Mouse (Mus musculus) regulatory T cell (primary cell): Measurements from ENCODE around the gene Hoxc4.

Source experiments
- in situ Hi-C: fragments of 300-600 bp; cut with MboI, MseI; formaldehyde crosslinking; loops from one replicate; pipeline ENCODE4 v1.15.1; 2025; ENCODE audit warnings: high pct_unique_total_duplicates

Hoxc4 gene

DNA sequence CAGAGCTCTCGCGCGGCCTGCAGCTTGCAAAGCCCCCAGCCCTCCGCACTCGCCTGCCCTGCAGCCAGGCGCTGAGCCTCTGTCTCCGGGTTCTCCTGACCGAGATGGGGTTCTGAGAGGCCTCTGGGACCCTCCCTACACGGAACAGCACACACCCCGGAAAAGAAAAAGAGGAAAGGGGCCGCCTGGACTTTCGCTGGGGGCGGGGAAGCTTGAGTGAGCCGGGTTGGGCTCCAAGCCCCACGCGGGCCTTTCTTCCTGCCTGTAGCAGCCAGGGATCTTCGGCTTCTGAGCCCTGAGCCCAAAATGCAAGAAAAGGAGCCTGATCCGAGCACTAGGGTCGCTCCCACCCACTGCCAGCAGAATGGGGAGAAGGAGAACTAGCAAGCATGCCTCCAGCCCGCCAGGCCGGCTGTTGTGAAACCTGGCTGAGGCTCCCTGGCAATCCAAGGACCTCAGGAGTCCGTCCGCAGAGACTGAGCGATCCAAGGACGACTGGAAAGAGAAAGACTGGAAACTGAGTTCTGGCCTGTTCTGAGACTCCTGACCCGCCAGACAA lies 6.7 kb upstream of the Hoxc4 start:
- in situ Hi-C loops = no loop called here

DNA sequence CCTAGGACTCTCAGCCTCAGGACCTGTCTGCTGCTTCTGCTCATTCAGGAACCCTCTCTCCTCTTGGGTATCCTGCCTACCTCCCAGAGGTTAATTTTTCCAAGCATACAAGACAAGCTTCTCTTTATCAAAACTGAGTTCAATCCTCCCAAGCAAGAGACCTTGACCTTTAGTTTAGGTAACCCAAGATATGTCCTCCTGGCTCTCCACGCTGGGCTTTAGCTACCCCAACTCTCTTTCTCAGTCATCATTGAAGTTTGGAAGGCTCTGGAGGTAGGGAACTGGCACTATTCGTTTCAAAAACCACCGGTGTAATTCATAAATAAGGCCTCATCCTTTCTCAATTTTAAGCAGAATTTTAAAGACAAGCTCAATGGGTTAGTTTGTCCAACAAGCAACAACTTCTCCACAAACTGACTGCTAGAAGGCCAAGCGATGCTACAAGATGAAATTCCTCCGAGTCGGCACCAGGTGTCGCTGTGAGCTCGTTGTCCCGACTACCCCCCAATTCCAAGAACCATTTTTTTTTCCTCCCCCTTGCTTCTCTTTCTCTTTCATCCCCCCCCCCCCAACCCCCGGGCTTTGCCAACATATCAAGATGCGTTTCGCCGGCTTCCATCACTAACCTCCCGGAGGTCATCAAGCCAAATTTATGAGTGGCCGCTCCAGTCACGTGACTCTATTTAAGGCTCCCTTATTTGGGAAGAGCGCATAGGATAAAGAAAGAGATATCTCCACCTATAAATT lies 5.3 kb upstream of the Hoxc4 start:
- in situ Hi-C loops = no loop called here

DNA sequence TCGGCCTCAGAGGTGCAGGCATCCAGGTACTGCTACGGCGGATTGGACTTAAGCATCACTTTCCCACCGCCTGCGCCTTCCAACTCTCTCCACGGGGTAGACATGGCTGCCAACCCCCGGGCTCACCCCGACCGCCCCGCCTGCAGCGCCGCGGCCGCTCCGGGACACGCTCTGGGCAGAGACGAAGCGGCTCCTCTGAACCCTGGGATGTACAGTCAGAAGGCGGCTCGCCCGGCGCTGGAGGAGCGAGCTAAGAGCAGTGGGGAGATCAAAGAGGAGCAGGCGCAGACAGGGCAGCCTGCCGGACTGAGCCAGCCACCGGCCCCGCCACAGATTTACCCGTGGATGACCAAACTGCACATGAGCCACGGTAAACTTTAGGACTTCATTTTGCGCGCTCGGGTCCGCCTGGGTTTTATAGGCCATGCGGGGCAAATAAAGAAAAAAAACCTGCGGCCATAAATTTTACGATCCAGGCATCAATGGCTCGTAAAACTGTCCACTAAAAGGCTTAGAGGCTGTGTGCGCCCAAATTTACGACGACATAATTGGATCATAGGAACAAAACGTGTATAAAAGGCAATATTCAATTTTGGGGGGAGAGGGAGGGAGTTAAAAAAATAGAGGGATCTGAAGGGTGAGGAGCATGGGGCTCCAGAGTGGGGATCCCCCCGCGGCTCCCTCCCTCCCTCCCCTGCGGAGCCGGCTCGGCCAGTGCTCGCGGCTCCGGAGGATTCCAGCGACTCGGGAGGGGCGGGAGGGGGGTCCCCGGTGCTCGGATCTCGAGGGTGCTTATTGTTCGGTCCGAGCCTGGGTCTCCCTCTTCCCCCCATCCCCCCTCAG lies 4.3 kb upstream of the Hoxc4 start:
- in situ Hi-C loops = no loop called here

DNA sequence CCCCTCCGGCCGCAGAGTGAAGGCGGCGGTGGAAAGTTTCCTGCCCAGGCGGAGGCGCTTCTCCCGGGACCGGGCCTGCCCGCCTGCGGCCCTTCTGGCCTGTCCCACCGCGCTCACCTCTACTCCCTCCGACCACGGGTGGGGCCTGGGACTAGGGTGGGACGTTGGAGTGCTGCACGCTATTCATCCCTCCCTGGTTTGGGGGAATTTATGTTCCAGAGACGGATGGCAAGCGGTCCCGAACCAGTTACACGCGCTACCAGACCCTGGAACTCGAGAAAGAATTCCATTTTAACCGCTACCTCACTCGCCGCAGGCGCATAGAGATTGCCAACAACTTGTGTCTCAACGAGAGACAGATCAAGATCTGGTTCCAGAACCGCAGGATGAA lies 3.7 kb upstream of the Hoxc4 start:
- in situ Hi-C loops = no loop called here

DNA sequence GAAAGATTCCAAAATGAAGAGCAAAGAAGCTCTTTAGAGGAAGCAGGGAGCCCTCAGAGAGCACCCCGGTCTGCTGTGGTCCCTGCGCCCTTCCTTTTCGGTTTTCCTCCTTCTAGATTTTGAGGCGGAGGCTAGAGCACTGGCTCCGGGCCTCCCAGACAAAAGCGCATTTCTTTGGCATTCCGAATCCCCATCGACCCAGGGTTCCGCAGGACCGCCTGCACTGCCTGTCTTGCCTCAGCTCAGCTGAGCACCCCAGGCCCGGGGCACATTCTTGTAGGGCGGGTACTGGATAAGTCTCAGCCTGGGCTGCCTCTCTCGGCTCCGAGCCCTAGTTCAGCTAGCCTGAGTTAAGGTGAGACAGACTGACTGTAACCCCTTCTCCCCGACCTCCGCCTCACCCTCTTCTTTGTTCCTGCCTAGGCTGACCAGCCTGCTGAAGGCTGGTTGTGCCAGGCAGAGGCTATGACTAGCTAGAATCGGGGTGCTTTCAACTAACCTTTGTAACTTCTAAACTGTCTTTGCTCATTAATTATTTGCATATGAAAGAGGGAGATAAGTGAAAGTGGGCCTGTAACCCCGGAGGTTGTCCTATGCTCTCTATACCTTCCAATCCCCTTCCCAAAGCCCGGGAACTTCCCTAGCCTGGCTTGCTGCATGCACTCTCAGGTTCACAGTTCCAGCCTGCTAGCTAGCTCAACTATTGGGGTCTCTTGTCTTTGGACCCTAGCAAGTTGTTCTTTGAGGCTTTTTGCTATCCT lies 3.1 kb upstream of the Hoxc4 start:
- in situ Hi-C loops = no loop called here

DNA sequence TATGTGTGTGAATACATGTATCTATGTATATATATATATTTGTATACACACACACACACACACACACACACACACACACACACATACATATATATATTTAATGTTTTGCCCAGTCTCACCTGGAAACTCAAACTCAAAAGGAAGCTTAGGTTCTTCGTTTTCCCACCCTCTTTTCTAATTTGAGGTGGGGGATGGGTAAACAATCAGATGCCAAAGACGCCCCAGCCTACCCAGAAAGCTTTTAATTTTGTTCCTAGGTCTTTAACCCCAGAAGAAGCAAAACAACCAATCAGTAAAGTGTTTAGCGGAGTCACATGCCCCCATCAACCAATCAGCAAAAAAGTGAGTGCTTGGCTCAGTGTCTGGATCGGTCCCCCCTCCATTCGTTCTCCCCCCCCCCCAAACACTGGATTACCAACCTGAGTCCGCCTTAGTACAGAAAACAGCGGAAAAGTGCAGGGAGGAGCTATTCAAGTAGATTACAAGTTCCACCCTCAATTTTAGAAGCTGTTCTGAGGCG lies 2.2 kb downstream of the Hoxc4 start:
- in situ Hi-C loops = no loop called here

DNA sequence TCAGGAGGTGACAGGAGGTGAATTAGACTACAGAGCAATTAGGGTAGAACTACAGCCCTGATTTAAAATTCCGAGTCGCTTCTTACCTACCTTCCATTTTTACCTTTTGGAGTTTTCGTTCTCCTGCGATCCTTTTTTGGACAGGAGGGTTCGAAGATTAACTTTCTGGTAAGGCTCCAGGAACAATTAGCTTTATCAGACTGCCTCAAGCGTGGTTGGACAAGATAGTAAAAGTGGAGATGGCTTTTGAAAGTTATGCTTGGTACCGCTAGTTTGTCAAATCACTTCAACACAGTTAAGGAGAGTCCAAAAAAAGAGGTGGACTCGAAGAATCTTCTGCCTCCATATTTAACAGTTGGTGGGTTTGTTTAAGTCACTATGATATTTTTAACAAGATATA lies 2.8 kb downstream of the Hoxc4 start:
- in situ Hi-C loops = no loop called here

DNA sequence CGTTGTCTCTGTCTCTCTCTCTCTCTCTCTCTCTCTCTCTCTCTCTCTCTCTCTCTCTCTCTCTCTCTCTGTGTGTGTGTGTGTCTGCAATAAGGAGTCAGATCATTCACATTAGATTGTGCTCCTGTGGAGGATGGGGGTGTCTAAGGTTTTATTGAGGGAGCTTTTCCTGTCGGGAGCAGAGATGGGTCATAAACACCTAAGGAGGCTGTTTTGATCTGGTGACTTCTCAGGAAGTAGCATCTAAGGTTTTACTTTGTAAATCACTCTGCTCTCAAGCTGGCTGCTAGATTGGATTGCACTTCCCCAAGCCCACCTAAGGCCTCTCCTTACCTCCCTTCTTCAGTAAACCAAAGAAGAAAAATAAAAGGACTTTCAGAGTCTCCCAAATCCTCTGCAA lies 5.4 kb downstream of the Hoxc4 start:
- in situ Hi-C loops = no loop called here

DNA sequence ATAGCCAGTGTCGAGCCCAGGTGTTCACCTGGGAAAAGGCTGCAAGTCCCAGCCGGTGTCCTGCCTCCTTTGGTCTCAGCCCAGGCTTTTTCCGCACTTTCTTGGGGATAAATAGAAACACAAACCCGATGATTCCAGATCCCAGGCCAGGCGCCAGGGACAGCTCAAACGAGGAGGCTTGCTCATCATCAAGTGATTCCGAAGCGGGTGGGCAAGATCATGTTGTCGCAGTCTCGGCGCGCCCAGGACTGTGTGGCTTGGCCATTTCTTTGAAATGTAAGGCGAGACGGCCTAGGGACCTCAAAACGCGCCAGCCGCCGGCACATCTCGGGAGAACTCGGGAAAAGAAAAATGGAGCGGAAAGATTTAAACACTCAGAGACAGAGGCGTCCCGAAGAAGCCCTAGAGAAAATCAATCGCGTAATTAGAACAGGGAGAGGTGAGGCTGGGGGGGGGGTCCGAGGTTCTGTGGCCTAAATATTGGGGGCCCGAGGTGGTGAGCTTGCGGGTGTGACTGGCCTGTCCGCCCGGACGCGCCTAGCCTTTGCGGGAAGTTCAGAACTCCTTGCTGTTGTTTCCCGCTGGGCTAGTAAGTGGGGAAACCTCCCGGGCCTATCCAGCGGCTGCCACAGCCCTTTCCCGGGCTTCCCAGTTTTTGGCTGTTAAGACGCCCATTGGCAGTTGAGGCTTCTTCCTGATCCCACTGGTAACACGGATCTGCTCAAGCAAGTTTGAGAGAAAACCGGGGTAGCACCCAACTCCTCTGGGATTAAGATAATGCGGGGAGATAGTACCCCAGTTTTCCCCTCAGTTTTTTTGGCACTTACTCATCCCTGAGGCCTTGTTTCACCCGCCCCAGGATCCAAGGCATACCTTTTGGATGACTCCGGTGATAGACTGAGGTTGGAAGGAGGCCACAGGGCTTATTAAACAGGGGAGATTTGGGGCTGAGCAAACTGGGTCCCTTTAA lies 8.8 kb downstream of the Hoxc4 start:
- in situ Hi-C loops = no loop called here

DNA sequence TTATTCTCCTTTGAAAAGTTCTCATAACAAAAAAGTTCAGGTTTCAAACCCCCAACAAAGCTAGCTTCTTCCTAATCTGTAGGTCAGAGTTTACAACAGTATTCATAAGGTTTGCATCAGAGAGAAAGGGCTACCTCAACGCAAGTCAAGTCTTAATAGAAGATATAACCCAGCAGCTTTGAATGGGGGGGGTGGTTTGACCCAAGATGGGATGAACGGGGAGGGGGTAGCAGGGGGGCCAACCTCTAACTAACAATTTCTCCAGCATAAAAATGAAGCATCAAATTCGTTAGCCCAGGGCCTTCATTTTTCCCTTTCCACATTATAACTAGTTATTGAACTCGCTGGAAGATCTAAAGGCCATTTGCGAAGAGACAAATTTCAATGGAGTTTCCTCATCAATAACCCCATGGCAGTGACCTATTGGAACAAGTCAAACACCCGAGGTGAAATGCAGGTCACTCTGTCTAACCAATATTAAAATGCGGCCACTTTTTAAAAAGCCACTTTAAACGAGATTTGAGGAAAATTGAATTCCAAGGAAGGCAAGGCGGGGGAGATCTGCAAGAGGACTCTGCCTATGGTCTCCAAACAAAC lies 10.3 kb downstream of the Hoxc4 start:
- in situ Hi-C loops = no loop called here

DNA sequence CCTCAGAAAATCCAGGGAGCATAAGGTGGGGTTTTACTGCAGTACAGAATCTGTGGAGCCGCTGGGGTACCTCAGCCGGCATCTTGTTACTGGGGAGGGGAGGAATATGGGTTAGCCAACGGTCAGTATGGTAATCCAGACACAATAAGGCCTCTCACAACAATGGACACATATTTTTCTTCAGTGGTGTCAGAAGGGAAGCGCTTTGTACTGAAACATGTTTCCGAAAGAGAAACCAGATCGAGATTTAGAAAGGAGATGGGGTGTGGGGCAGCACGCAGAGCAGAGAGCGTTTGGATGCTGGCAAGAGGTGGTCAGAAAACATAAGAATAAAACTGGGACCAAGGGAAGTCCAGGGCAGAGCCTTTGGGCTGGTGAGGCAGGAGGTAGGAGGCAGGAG lies 11.4 kb downstream of the Hoxc4 start:
- in situ Hi-C loops = no loop called here

DNA sequence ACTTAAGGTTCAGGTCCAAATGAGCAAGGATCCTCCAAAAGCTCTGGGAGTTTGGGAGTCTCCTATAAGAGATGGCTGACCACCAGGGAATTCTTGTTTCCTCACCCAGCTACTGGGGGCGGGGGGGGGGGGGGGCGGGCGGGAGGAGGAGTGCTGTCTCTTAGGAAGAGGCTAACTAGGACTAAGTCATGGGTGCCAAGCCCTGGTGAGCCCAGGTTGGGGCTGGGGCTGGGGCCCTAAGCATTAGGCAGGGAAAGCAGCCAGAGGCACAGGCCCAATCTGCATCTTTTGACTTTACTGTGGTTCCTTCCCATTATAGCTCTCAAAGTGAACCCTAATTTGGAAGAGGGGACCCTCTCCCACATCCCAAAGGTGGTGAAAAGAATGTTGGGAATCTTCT lies 13.4 kb downstream of the Hoxc4 start:
- in situ Hi-C loops = no loop called here

DNA sequence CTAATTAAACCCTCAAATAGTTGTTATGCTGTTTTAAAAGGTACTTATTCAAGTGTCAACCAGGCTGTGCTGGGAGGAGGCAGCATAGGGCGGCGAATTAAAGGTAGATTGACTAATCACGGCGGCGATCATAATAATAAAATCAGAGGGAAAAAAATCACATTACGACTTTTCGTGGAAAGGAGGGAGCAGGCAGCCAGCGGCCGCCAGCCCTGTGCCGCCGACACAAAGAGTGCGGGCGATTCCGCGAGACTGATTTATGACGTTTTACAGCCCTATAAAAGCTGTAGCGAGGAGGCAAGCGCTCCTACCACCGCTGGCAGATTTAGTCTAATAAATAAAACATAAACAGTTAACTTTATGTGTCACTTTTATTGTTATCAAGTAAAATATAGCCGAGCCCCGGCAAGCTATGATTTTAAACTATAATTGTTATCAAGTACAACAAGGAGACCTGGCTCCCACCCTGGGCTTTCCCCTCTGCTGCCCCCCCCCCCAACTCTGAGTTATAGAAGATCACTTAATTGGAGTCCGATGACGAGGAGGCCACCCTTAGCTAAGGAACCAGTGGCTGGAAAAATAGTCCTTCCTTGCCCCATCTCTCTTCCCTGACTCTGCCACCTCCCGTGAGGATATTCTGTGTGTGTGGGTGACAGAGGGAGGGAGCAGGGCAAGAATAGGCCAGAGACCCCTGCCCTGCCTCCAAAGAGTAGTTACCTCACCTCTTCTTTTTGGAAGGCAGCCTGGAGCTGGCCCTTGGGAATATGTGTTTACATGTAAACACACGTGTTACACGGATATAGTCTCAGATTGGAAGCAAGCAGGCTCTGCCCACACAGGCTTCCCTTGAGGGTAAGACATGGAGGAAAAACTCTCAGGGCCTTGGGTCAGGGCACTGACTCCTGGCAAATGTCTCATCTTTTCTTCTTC lies 14.2 kb downstream of the Hoxc4 start:
- in situ Hi-C loops = no loop called here

DNA sequence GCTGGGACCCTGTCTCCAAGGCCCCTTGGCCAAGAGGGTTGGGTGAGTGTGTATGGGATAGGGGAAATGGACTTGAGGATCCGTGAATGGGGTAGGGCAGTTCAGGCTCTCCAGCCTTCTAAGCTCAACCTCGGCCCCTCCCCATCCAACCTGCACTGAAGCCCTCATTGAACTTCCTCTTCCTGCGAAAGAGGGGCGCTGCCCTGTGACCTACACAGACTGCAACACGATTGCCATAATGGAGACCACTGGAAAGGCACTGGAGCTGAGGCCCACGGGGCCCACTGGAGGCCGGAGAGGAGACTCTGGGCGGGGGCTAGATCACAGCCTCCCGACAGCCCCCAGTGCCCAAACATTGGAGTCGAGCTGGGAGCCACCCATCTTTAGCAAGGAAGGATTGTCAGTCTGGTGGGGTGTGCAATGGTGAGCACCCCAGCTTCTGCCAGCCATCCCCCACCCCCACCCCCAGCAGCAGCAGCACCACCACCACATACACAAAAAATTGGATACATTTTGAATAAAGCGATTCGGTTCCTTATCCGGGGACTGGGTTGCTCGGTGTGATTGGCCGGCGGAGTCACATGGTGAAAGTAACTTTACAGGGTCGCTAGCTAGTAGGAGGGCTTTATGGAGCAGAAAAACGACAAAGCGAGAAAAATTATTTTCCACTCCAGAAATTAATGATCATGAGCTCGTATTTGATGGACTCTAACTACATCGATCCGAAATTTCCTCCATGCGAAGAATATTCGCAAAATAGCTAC lies 15.5 kb downstream of the Hoxc4 start:
- in situ Hi-C loops = no loop called here

DNA sequence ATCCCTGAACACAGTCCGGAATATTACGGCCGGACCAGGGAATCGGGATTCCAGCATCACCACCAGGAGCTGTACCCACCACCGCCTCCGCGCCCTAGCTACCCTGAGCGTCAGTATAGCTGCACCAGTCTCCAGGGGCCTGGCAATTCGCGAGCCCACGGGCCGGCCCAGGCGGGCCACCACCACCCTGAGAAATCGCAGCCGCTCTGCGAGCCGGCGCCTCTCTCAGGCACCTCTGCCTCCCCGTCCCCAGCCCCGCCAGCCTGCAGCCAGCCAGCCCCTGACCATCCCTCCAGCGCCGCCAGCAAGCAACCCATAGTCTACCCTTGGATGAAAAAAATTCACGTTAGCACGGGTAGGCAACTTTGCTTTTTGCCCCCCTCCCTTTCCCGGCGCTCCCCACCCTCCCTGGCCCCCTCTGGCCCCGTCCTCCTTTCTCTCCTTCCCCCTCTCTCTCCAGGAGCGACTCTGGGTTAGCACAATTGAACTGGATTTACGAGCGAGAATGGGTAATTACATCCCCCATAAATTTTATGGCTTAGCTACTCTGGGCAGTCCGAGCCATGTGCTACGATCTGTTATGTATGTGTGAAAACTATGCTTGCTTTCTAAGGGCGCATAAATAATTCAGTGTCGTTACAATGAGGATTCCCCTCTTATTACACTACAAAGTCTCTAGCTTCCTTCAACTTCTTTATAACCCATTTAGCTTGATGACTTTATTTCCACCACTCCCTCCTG lies 16.2 kb downstream of the Hoxc4 start:
- in situ Hi-C loops = no loop called here

DNA sequence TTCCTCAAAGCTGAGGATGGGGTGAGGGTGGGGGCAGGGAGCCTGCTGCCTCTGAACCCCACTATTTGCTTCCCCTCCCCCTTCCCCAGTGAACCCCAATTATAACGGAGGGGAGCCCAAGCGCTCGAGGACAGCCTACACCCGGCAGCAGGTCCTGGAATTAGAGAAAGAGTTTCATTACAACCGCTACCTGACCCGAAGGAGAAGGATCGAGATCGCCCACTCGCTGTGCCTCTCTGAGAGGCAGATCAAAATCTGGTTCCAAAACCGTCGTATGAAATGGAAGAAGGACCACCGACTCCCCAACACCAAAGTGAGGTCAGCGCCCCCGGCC lies 16.8 kb downstream of the Hoxc4 start:
- in situ Hi-C loops = no loop called here

DNA sequence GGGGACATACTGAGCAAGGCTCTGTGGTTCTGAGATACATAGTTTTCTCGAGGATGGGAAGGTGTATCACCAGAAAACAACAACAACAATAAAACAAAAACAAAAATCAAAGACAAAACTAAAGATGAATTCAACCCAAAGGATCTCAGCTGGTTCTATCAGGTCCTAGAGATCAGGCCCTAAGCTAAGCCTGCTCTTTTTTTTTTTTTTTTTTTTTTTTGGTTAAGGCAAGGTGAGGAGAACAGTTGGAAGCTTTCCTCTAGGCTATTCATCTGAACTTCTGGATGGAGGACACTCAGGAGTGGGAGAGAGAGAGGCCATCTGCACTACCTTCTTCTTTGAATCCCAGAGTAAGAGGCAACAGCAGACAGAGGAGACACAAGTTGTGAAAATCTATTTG lies 18.8 kb downstream of the Hoxc4 start:
- in situ Hi-C loops = no loop called here
